Mouse (Mus musculus) kidney, embryonic 14.5 days (tissue): ENCODE data around the gene Gpc5. TPM values are rescaled to one million over a fixed set of nuclear protein-coding genes. Genes with fewer than 3 reads are reported as not detected.

ENCODE experiments used
- ATAC-seq: fragments of 200-750 bp; cut with Nextera tagmentation; 2 replicates; pipeline ENCODE4 v1.8.0; 2017; ENCODE audit warnings: moderate number of reproducible peaks, mild to moderate bottlenecking, moderate TSS enrichment, moderate library complexity; ENCODE audit not compliant: low FRiP score, low TSS enrichment
- H3K27ac ChIP-seq: fragments of 300-500 bp; sonication (generic); 2 replicates; pipeline ENCODE4 v1.5.1; 2014; ENCODE audit warnings: low read depth, mild to moderate bottlenecking, low read length, moderate library complexity, mixed read lengths
- H3K27me3 ChIP-seq: fragments of 300-500 bp; sonication (generic); 2 replicates; pipeline ENCODE4 v1.6.1; 2014; ENCODE audit warnings: mild to moderate bottlenecking, low read length; ENCODE audit not compliant: control insufficient read depth, insufficient read depth
- H3K36me3 ChIP-seq: fragments of 300-500 bp; sonication (generic); 2 replicates; pipeline ENCODE4 v1.6.1; 2014; ENCODE audit warnings: low read length, mixed read lengths; ENCODE audit not compliant: control insufficient read depth, insufficient read depth
- H3K4me1 ChIP-seq: fragments of 300-500 bp; sonication (generic); 2 replicates; pipeline ENCODE4 v1.6.1; 2014; ENCODE audit warnings: low read length, mixed read lengths; ENCODE audit not compliant: control insufficient read depth, insufficient read depth
- H3K4me2 ChIP-seq: fragments of 300-500 bp; sonication (generic); replicated peaks from 2 replicates; pipeline ENCODE4 v1.6.1; 2014; ENCODE audit warnings: low read depth, mild to moderate bottlenecking, low read length
- H3K4me3 ChIP-seq: fragments of 300-500 bp; sonication (generic); 2 replicates; pipeline ENCODE4 v1.5.1; 2014; ENCODE audit warnings: mild to moderate bottlenecking, low read length
- H3K9ac ChIP-seq: fragments of 300-500 bp; sonication (generic); 2 replicates; pipeline ENCODE4 v1.6.1; 2014; ENCODE audit warnings: low read depth, mild to moderate bottlenecking, low read length, moderate library complexity
- H3K9me3 ChIP-seq: fragments of 300-500 bp; sonication (generic); 2 replicates; pipeline ENCODE4 v1.6.1; 2016; ENCODE audit warnings: low read length; ENCODE audit not compliant: control insufficient read depth
- WGBS: fragments of 180-500 bp; shearing (Covaris S2); extraction: QIAGEN DNeasy Blood & Tissue Kit; methylation state at CpG from one replicate; pipeline ENCODE4 v1.1.7; 2014; 5-methylcytosine and 5-hydroxymethylcytosine counted together
- polyA plus RNA-seq: library from polyadenylated mRNA; unstranded; fragments of >200 nt; fragmentation: Nextera tagmentation; extraction: Ambion mirVana; gene quantifications from 2 replicates; pipeline ENCODE4 v1.2.1, GENCODE M21; 2014

The Gpc5 gene
- polyA plus RNA-seq, 1 experiment from 2014 or later: 7.6 TPM

DNA sequence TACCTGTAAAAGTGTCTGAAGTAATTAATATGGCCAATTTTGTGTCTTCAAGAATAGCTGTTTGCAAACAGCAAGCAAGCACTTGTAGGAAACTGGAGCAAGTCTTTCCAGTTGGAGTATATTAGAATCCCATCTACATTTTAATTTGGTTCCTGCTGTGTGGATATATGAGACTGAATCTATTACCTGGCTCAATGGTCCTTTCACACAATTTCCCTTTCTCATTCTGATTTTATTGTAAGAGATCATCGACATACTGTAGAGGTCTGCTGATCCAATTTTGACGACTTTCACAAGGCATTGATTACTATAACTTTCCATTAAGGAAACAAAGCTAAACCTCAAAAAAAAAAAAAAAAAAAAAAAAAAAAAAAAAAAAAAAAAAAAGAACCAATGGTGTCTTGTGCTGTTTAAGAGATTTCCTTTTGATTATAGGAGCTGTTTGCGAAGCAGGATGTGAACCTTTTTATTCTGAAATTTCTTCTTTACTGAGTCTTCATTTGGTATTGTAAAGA, 85.4 kb downstream of the Gpc5 start:
- 76% methylated on average over 3 of the region's 3 CpGs for WGBS
- no peaks in the 10 kb centered on the region for H3K27me3 ChIP-seq
- H3K9me3 ChIP-seq: no peaks in the 10 kb centered on the region
- no peaks in the 10 kb centered on the region for H3K36me3 ChIP-seq
- no peak overlapping the region for H3K4me2 ChIP-seq
- H3K4me1 ChIP-seq: no peaks in the 10 kb centered on the region
- H3K27ac ChIP-seq: no peak overlapping the region
- ATAC-seq: no peak
- H3K9ac ChIP-seq: no peak overlapping the region
- H3K4me3 ChIP-seq: no peak overlapping the region

DNA sequence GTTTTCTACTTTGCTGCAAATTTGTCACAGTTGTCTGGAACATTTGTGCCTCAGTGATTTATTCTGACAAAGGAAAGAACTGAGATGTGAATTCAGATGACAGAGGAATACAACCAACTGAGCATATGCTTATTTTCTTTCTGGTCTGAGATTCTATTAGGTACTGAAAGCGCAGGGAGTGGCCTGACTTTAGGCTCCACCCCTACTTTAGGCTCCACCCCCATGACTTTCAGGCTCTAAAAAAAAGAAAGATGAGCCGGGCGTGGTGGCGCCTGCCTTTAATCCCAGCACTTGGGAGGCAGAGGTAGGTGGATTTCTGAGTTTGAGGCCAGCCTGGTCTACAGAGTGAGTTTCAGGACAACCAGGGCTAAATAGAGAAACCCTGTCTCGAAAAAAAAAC, 87.9 kb downstream of the Gpc5 start:
- WGBS: 80% methylated on average over 5 of the region's 5 CpGs
- H3K4me3 ChIP-seq: no peak overlapping the region

DNA sequence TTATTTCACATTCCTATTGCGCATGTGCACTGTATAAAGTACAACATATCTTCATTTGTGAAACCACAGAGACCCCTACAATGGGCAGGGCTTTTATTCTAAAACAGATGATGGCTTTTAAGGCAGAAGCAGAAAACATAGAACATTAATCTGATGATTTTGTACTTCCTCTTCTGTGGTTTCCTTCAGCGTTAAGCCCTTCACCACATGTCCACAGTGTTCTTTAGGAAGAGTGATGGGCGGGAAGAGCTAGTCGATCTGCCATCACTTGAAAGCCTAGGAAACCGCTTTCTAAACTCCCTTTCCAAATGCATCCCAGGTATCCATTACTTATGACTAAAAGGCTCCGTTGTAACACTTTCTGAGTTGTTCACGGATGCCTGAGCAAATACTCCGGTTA, 96.2 kb downstream of the Gpc5 start:
- Histone ChIP-seq H3K27me3 (no peaks in the 10 kb centered on the region), H3K9me3 (no peaks in the 10 kb centered on the region), H3K36me3 (no peaks in the 10 kb centered on the region), H3K4me2 (no peak overlapping the region), H3K9ac (no peak overlapping the region), H3K4me1 (no peaks in the 10 kb centered on the region), H3K4me3 (no peak overlapping the region), H3K27ac (no peak overlapping the region)
- 66% methylated on average over 8 of the region's 8 CpGs for WGBS
- no peak for ATAC-seq

More for the DNA sequence above, 87.9 kb downstream of the Gpc5 start:
- no peaks in the 10 kb centered on the region for H3K9me3 ChIP-seq
- H3K27me3 ChIP-seq: no peaks in the 10 kb centered on the region
- H3K4me1 ChIP-seq: no peaks in the 10 kb centered on the region
- no peaks in the 10 kb centered on the region for H3K36me3 ChIP-seq
- no peak overlapping the region for H3K27ac ChIP-seq
- ATAC-seq: no peak
- H3K9ac ChIP-seq: no peak overlapping the region
- no peak overlapping the region for H3K4me2 ChIP-seq

DNA sequence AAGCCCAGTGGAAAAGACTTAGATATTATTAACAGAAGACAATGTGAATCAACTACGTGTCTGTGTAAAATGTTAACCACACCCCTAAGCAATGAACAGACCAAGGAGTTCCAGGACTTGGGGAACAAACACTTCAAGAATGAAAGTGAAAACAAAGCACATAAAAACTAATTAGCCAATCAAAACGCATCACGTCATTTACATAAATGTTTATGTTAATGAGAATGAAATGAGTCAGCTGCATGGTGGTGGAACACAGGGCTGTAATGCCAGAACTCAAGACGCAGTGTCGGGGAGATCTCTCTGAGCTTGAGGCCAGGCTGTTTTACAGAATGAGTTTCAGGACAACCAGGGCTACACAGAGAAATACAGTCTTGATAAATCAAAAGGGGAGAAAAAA, 136.1 kb downstream of the Gpc5 start:
- Histone ChIP-seq H3K4me2 (no peak overlapping the region), H3K4me1 (no peaks in the 10 kb centered on the region)
- 78% methylated on average over 5 of the region's 5 CpGs for WGBS

DNA sequence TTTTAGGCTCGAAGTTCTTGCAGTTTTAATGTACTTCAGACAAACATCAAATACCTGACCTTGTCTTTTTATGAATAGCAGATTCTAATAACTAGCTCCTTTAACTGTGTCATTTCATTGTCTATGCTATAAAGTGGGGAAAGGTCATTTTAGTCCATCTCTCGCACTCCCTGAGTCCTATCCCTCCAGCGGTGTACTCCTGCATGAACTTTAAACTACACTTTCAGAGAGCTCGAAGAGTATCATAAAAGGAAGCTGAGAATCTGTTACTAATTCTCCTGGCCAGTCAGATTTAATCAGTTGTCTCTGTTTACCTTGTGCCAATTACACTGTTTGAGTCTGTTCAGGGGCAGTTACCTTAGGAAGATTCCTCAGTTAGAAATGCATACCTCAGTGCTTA, 144.4 kb downstream of the Gpc5 start:
- Histone ChIP-seq H3K36me3 (no peaks in the 10 kb centered on the region), H3K4me3 (no peak overlapping the region), H3K9me3 (no peaks in the 10 kb centered on the region), H3K27me3 (no peaks in the 10 kb centered on the region), H3K9ac (no peak overlapping the region), H3K27ac (no peak overlapping the region), H3K4me2 (no peak overlapping the region), H3K4me1 (no peaks in the 10 kb centered on the region)
- 68% methylated on average over 4 of the region's 4 CpGs for WGBS
- no peak for ATAC-seq

More for the DNA sequence above, 136.1 kb downstream of the Gpc5 start:
- no peak overlapping the region for H3K9ac ChIP-seq
- H3K27me3 ChIP-seq: no peaks in the 10 kb centered on the region
- H3K9me3 ChIP-seq: no peaks in the 10 kb centered on the region
- H3K4me3 ChIP-seq: no peak overlapping the region
- no peaks in the 10 kb centered on the region for H3K36me3 ChIP-seq
- ATAC-seq: no peak
- no peak overlapping the region for H3K27ac ChIP-seq

DNA sequence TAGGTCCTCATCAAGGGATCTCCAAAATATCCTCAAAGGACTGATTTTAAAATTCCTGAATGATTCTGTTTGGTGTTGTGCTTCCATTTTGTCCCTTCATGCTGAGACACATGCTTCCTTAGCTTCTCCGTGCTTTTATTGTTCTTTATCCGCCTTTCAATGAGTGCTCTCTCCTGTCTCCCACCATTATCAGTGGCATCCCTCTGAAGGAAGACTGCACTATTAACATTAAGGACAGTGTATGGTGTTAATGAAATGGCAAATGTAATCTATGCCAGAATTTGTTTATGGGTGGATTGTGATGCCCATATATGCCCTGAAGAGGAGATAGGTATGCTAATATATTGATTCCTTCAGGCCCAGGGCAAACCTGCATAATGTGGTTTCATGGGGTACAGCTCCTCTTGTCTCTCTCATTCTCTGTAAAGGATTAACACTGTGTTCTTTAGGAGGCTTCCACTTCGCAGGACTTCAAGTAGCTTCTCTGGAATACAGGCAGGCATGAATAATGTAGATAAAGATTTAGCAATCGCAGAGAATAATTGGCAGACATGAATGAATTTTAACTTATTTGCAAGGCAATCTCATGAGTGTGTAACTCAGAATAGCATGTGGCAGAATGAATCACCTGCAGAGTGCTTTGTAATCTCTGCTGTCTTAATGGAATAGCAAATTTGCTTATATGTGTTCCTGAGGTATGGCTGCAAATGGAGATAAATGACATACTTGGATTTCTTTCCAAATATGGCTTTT, 148.8 kb downstream of the Gpc5 start:
- 71% methylated on average over 4 of the region's 4 CpGs for WGBS
- no peak overlapping the region for H3K4me2 ChIP-seq
- no peak overlapping the region for H3K4me3 ChIP-seq

DNA sequence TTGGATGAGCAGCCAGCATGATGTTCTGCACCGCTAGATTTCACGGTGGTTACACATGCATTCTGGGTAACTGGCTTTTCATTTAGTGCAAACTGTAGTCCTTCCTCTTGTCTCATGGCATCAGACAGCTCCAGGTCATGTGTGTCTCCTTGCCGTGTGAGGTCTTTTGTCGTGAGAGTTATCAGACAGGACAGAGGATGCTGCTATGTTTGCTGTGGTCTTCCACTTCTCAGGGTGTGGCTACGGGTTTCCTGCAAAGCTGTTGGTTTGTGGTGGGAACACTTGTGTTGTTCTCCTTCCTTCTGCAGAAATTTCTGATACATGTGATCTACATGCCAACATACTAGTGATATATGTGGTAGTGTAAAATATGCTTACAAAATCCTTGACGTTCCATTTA, 158.5 kb downstream of the Gpc5 start:
- no peak overlapping the region for H3K4me3 ChIP-seq
- H3K27me3 ChIP-seq: no peaks in the 10 kb centered on the region
- no peak overlapping the region for H3K4me2 ChIP-seq
- no peaks in the 10 kb centered on the region for H3K36me3 ChIP-seq
- no peak for ATAC-seq
- no peaks in the 10 kb centered on the region for H3K4me1 ChIP-seq
- 90% methylated on average over 6 of the region's 6 CpGs for WGBS
- H3K9ac ChIP-seq: no peak overlapping the region
- H3K27ac ChIP-seq: no peak overlapping the region
- H3K9me3 ChIP-seq: no peaks in the 10 kb centered on the region

More for the DNA sequence above, 148.8 kb downstream of the Gpc5 start:
- ATAC-seq: no peak
- Histone ChIP-seq H3K27me3 (no peaks in the 10 kb centered on the region), H3K36me3 (no peaks in the 10 kb centered on the region), H3K4me1 (no peaks in the 10 kb centered on the region), H3K9ac (no peak overlapping the region), H3K9me3 (no peaks in the 10 kb centered on the region), H3K27ac (no peak overlapping the region)

DNA sequence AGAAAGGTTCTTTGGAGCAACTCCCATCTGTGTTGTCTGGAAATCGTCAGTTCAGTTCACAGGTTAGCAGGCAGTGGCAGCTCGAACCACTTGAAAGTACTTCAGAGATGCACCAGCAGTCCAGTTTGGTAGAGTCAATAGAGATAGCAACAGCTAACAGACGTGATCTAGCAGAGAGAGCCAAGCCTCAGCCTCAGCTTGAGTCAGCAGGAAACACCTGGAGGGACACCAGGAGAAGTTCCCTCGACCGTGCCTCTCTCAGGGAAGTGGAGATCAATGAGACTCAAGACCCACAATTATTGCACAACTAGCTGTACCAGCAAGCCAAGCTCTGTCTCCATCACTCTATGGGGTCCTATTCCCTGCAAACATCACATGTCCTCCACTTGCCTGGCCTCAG, 159.8 kb downstream of the Gpc5 start:
- no peaks in the 10 kb centered on the region for H3K27me3 ChIP-seq
- no peaks in the 10 kb centered on the region for H3K4me1 ChIP-seq
- ATAC-seq: no peak
- no peaks in the 10 kb centered on the region for H3K9me3 ChIP-seq
- no peaks in the 10 kb centered on the region for H3K36me3 ChIP-seq
- H3K4me3 ChIP-seq: no peak overlapping the region
- H3K9ac ChIP-seq: no peak overlapping the region
- WGBS: 71% methylated on average over 5 of the region's 5 CpGs
- H3K4me2 ChIP-seq: no peak overlapping the region
- H3K27ac ChIP-seq: no peak overlapping the region

DNA sequence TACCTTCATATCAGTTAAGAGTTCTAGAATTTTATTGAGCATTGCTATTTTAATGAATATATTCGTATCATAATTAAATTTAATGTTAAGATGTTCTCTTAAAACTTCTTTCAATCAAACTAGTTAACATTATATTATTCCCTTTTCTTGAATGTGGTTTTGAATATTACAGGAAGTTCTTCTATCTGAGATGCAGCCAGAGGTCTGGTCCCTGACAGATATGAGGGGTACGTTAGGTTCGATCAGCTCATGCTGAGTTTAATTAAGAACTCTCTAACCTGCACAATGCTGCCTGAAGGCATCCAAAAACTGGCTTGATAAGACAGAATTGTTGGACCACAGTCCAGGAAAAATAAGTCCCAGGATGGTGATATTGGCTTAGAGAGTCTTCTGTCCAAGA, 161.1 kb downstream of the Gpc5 start:
- Histone ChIP-seq H3K4me2 (no peak overlapping the region), H3K4me3 (no peak overlapping the region), H3K36me3 (no peaks in the 10 kb centered on the region), H3K9me3 (no peaks in the 10 kb centered on the region), H3K27ac (no peak overlapping the region), H3K9ac (no peak overlapping the region), H3K4me1 (no peaks in the 10 kb centered on the region), H3K27me3 (no peaks in the 10 kb centered on the region)
- 90% methylated on average over 3 of the region's 3 CpGs for WGBS
- ATAC-seq: no peak
